Mouse (Mus musculus) neural tube, embryonic 10.5 days (tissue): Measurements from ENCODE around the gene Rfc1.
A peak's percentile ranks its signal among the peaks of the same experiment; 100 is the strongest.
"Not testable (repeated sequence)": the region's sequence is repeated elsewhere in the genome, so short reads cannot be mapped to it uniquely, and the experiment has no call there.

Experiments used
- DNase-seq: peaks from one replicate; pipeline ENCODE4 v3.0.0-alpha.2; 2017; ENCODE audit warnings: low spot score; ENCODE audit errors: extremely low spot score

Gene Rfc1

DNA sequence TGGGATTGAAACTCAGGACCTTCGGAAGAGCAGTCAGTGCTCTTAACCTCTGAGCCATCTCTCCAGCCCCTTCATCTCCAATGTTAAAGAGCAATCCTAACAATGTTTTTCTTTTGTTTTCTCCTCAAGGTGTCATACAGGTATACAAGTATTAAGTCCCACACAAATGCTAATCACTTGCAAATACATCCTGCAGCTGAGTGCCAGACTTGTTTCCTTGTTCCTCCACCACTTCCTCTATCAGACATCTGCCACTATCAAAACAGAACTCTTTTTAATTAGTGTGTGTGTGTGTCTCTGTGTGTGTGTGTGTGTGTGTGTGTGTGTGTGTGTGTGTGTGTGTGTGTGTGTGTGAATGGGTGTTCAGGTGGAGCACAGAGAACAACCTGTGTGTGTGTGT lies 35.8 kb downstream of the Rfc1 start:
- not testable (repeated sequence) for DNase-seq

DNA sequence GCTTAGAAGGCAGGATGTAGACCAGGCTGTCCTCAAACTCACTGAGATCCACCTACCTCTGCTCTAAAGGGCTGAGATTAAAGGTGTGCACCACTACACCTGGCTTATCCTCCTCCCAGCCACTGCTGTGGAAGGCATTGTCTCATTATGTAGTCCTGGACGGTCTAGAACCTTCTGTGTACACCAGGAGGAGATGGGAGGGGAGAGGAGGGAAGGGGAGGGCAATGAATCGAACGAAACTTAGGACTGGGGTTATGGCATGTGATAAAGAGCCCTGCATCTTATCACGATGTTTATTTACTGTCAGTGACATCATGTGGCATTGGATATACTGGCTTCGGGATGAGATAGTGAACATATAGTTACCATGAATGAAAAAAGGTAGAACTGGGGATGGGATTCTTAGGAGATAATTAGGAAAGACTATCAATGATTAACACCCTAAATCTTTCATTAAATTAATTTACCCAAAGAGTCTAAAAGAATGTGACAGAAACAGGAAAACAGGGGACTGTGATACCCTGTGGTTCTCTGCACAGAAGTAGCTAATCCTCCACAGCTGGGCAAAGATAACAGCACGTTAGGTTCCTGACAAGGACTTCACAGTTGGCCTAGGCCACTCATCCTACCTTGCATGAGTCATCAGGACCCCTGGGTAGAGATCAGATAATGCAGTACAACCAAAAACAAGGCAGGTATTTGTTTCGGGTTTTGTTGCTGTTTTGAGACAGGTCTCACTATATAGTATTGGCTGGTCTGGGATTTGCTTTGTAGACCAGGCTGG lies 37.1 kb downstream of the Rfc1 start:
- DNase-seq = no peak

DNA sequence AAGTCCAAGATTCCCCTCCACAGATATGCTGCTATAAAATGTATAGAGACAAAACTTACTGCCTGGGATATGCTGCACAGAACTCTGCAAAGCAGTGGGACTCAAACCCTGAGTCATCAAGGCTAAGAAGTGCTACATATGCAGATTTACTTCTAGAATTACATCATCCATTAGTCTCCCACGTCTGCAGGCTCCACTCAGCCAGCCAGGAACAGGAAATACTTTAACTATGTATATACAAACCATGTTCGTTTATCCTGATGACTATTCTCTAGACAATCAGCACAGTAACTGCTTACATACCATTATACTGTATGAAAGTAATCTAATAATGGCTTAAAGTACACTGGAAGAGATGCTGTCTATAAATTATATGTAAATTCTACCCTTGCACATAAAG lies 41.2 kb downstream of the Rfc1 start:
- no peak for DNase-seq

DNA sequence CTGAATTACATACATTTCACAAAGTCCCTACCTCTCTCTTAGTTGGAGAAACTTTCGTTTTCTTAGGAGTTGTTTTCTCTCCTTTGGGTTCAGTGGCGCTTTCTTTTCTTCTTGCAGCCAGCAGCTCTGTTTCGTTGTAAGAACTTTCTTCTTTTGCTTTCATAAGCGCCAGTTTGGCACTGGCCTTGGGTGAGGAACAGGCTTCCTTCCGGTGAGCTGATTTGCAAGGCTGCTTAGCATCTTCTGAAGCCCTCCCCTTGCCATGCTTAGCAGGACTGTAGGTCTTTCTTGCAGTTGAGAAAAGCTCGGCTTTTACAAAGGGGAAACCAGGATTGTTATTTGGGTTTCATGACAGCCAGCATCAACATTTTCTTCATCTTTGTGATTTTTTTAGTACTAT lies 41.8 kb downstream of the Rfc1 start:
- DNase-seq = no peak

DNA sequence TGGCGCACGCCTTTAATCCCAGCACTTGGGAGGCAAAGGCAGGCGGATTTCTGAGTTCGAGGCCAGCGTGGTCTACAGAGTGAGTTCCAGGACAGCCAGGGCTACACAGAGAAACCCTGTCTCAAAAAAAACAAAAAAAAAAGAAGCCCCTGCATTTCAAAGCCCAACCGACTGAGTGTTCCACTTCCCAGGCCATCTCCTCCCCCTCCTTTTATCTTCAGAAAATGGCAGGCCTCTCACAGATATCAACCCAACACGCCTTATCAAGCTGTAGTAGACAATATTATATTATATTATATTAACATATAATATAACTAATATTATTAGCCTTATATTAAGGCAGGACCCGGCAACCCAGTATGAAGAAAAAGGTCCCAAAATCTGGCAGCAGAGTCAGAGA lies 46.5 kb downstream of the Rfc1 start:
- not testable (repeated sequence) for DNase-seq

DNA sequence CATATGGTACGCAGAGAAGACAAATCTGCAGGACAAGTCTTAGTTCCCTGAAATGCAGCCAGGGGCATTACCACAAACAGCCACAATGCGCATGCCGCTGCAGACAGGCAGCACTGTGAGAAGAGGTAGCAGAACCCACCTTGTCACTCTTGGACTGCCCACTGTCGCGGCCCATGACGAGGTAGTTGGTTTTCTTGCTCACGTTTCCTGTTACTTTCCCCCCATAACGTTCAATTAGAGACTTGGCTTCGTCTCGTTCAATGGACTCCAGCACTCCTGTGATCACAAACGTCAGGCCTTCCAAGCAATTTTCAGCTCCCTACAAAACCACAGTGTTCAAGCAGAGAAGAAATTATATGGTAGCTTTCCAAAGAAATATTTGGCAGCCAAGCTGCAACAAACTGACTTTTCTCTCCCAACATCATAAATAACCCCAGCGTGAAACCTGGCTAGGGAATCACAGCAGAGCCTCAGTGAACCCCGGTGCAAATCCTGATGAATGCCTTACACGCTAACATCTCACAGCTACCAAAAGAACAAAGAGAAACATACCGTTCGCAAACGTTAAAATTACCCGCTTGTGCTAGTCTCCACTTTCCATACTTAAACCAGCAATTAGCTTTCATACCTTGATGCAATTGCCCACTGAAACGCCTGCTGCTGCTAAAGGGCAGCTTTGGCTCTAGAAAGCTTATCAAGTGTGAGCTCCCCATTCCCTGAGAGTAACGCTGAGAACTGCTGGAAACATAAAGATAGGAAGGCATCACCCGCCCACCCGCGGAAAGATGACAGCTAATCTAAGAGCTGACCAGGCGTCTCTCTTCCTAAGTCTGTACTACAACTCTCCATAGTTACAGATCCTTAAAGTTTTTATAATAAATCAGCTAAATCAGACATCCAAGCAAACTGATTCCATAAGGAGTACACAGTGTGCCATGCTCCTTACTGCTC lies 47.4 kb downstream of the Rfc1 start:
- DNase-seq = no peak

DNA sequence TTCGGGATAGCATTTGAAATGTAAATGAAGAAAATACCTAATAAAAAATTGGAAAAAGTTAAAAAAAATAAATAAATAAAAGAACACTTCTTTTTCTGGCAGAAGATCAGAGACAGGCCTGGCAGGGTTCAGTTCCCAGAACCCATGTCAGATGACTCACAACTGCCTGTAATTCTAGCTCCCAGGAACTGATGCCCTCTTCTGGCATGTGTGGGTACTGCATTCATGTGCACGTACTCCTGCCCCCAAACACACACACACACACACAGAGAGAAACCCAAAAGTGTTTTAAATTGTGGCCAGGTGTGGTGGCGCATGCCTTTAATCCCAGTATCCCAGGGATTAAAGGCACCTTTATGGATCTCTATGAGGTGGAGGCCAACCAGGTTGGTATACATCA lies 51.3 kb downstream of the Rfc1 start:
- peak; percentile 19 for DNase-seq

DNA sequence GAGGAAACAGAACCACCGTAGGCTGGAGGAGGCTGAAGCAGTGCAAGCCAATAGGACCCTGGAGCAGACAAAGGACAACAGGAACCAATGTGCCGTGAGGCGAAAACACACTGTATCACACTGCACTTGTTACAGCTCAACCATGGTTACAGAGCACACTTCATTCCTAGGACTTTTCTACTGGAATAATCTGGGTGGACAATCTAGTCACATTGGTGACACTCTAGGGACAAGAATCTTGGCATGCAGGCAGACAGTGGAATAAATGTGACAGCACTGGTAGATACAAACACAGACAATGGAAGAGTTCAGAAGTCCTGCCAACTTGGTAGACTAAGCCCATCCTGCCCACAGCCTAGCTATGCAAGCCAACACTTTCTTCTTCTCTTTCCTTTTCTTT lies 54.3 kb downstream of the Rfc1 start:
- DNase-seq = no peak

DNA sequence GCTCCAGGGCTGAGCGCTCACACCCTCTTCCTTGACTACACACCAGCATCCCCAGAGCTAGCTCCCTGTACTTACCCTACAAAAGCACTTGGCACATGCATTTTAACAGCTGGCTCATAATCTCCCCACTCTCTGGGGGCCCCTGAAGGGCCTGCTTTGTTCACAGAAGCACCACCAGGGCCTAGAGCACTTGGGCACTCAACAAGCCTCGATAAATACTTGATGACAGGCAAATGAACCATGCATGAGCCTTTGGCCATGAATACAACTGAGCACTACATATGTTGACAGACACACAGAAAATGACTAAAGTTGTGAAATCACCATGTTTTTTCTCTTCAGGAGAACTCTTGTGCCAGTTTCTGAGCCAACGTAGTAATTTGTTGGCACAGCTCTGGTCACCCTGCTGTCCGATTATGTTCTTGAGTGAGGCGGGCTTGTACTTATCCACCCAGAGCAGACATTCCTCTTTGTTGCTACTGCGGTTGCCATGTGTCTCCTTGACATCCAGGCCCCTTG lies 56.3 kb downstream of the Rfc1 start:
- no peak for DNase-seq

DNA sequence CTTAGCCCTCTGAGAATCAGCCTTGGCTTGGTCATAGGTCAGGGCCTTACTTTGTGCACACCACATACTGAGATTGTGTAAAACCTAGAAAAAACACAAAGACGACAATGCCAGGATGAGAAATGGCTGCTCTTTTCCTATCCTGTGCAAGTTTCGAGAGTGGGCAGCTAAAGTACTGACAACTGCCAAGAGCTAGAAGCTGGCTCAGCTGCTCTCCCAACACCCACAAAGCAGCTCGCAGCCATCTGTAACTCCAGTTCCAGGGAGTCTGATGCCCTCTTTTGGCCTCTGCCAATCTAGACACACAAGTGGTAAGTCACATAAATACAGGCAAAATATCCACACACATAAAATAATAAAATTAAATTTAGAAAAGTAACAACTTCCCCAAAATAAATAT lies 61.5 kb downstream of the Rfc1 start:
- no peak for DNase-seq

DNA sequence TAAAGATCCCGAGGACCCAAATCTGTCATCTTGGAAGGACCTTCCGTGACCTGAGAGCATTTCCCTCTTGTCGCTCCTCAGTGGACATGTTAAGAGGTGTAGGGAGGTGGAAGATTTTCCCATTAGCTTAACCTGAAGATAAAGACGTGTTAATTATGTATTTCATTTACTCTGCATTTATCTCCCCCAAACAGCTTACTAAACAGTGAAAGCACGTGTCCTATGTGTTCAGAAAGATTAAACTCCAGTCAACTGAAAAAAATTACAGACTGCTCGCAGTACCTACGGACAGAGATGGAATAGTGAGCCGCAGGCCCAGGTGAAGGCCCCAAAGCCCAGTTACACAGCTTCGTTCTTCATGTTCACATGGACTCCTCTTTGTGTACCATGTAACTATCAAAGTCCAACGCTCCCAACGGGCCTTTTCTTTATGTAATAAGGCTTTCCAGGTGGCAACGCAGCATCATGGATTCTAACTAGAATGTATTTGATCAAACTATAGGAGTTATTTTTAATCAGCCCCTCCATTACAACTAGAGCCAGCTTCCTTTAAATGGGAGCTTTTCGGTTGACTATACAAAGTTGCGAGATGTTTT lies 77.5 kb downstream of the Rfc1 start:
- no peak for DNase-seq

DNA sequence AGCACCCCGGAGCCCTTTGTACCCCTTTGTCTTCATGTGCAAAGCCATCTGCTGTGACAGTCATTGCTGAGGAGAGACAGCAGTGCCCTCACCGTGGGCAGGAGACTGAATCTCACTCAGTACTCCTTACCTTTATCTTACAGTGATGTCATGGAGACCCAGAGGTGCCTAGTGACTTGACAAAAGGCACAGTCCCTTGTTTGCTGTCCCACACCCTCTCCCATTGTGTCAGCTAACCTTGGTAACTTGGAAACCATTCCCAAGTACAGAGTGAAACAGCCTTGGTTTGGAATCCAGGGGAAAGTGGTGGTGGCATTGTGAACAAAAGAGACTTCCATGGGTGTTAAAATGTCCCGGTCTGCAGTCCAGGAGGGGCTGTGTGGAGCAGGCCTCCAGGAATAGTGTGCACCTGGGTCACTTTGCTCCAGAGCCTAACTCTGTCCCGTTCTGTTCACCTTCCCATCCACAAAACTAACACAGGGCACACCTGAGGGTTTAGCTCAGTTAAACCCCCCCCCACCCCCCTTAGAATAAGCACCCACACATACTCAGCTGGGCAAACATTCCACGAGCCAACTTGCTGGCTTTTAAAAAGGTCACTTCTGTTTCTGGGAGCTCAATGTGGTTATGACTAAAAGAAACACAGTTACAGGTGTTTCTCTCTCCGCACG lies 85.2 kb downstream of the Rfc1 start:
- no peak for DNase-seq

DNA sequence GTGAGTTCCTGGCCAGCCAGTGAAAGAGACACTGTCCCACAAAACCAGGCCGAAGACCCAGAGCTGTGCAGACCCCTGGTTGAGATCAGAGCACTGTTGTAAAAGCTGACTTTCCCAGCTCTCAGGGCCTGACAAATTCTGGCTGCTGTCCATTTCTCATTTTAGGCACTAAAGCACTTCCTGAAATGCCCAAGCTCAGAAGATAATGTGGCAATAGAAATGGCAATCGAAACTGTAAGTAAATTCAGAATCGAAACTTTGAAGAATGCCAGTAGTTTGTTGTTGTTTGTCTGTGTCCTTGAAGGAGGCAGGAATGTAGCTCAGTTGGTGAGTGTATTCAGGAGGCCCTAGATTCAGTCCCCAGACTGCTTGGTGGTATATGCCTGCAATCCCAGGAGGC lies 88.2 kb downstream of the Rfc1 start:
- DNase-seq = no peak

DNA sequence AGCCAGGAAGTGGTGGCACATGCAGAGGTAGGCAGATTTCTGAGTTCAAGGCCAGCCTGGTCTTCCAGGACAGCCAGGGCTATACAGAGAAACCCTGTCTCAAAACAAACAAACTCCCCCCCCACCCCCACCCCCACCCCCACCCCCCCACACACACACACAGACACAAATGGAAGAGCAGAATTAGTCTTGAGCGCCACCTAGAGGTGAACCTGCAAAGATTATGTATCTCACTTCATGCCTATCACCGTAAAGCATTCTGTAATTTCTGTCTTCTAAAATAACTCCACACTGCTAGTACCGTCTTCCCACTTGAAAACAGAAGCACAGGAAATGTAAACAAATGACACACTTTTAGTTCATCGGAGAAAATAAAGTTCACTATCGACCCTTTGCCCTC lies 92.7 kb downstream of the Rfc1 start:
- peak; percentile 16 for DNase-seq

DNA sequence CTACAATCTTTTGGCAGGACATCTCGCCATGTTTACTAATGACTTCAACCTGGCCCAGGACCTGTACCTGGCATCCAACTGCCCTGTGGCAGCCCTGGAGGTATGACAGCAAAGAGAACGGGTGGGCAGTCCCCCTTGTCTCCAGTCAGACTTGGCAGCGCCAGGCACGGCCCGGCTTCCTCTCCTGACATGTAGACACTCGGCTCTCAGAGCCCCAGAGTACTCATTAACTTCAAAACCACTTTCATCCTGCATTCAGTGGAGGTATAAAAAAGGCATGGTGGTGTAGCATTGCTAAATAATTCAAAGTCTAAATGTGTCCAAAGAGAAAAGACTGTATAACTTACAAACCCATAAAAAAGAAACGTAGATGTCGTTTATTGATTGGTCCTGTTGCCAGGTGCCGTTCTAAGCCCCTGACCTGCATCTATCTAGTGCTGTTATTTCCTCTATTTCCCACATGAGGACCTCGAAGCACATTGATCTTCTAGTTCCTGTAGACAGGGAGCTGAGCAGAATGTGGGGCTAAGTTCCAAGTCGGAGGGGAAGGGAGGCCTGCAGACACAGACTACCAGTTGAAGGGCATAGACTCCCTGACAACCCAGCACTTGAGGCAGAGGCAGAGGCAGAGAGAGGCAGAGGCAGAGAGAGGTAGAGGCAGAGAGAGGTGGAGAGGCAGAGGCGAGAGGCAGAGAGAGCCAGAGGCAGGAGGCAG lies 104.0 kb downstream of the Rfc1 start:
- no peak for DNase-seq

DNA sequence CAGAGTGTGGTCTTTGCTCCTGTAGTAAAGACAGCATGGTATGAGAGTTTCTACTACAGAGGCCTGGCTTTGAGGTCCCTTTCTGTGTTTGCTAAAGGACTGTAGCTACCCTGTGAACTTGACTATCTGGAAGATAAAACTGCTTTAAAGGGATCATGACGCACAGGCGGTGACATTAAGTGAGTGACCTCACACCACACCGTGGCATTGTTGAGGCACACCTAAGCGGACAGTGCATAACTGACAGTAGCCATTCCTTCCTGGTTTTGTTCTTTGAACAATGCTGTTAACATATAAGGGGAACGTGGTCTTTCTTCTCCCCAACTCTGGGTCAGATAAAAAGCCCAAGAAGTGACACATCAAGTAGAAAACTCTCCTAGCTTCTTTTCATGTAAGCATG lies 111.4 kb downstream of the Rfc1 start:
- no peak for DNase-seq

DNA sequence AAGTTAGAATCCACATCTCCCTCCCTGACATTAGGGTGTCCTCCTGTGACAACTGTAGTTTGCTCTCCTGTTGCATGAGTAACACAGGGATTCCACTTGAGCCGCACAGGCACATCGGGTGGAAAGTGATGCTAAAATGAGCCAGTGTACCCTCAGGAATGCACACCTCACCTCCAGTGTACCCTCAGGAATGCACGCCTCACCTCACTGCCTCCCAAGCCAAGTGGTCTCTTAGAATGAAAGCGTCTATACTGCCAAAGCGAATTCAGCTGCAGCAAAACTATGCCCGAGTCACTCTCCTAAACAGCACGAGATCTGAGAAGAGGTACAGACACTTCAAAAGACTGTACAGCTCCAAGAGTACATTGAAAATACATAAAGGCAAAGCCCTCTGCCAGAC lies 114.4 kb downstream of the Rfc1 start:
- DNase-seq = no peak

DNA sequence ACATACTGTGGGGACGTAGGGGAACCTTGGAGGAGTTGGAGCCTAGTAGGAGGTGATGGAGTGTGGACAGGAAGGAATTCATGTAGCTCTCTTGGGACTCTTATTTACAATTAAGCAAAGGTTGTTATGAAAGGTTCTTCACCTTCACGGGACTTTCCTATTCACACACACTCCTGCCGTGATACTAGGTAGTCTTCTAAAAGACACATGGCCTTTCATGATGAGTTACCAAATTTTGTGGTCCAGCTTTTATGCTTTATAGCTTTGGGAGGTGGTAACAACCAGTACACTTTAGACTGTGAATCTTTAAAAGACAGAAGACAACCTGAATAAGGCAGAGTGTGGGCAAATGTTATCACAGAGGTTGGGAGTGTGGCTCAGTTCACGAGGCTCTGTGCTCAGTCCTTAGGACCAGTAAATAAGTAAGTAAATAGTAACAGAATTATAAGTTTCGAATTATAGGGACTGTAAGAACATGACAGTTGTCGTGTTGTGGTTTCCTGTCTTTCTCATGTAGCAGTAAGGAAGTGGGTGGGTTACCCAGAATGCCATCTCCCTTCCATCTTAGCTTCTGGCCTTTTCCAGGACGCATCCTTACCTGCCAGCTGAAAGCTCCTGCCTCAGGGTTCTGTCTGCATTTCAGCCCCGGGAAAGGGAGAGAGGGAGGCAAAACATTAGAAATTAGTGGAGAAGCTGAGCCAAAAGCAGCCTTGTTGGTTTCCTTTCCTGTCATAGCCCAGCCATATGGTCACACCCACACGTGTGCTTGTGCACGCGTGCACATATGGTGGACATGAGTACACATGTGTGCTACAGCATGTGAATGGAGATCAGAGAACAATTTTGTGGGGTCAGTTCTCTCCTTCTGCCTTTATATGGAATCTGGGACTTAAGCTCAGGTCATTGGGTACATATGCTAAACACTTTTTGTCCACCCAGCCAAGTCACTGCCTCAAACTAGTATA lies 117.9 kb downstream of the Rfc1 start:
- no peak for DNase-seq

DNA sequence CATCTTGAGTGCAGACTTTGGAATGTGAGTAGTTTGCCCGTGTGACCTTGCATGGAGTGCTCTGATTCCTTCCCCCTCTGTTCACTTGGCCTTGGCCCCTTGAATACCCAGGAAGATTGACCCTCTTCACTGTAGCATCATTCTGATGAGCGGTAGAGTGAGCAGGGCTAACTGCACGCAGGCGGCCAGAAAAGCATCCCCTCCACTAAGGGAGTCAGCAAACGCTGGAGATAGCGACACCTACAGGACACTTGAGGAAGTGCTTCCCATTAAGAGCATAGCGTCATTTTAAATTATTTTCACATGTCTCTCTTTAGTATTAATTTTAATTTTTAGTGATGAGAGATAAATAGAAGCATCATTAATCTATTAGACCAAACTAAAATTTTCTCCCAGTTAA lies 122.1 kb downstream of the Rfc1 start:
- DNase-seq = peak; percentile 29
